Mouse (Mus musculus): ENCODE data around the gene Agr2. TPM values are rescaled to one million over a fixed set of nuclear protein-coding genes. Genes with fewer than 3 reads are reported as not detected.

Agr2 gene
- polyA plus RNA-seq, 1 experiment from 2014 or later: 1.5 TPM

GRCm38 (mm10) chr12:35994098-35994497 lies 1.4 kb downstream of the Agr2 start:
- H3K4me2 ChIP-seq: no peak overlapping the region
- H3K9ac ChIP-seq: no peak overlapping the region
- H3K9me3 ChIP-seq (replicated peaks): no peaks in the 10 kb centered on the region
- H3K27me3 ChIP-seq: no peaks in the 10 kb centered on the region
- no peaks in the 10 kb centered on the region for H3K4me1 ChIP-seq
- peak; percentile 28; the same call in 1 of the 2 replicates for ATAC-seq
- H3K4me3 ChIP-seq: no peak overlapping the region
- H3K27ac ChIP-seq: no peak overlapping the region
- no peaks in the 10 kb centered on the region for H3K36me3 ChIP-seq (ENCODE audit: poor library complexity, severe bottlenecking)

- Histone ChIP-seq H3K4me2 (no peak overlapping the region), H3K4me1 (no peaks in the 10 kb centered on the region), H3K9ac (no peak overlapping the region), H3K9me3 (replicated peaks) (no peaks in the 10 kb centered on the region), H3K36me3 (ENCODE audit: poor library complexity, severe bottlenecking) (no peaks in the 10 kb centered on the region), H3K27ac (no peak overlapping the region), H3K4me3 (no peak overlapping the region), H3K27me3 (no peaks in the 10 kb centered on the region)
- WGBS: 26% methylated on average over 5 of the region's 5 CpGs
- ATAC-seq: peak; percentile 48; the same call in 1 of the 2 replicates
Observed at GRCm38 (mm10) chr12:35995799-35996198, 3.1 kb downstream of the Agr2 start.

GRCm38 (mm10) chr12:36004714-36005113 lies 12.0 kb downstream of the Agr2 start:
- no peaks in the 10 kb centered on the region for H3K9me3 ChIP-seq (replicated peaks)
- no peak overlapping the region for H3K27ac ChIP-seq
- H3K27me3 ChIP-seq: no peaks in the 10 kb centered on the region
- 79% methylated on average over 4 of the region's 4 CpGs for whole genome bisulfite sequencing
- ATAC-seq: no peak
- H3K4me1 ChIP-seq: peaks cover 4% of the 10 kb centered on the region; the same call in 1 of the 2 replicates
- no peak overlapping the region for H3K4me2 ChIP-seq
- no peak overlapping the region for H3K4me3 ChIP-seq
- no peaks in the 10 kb centered on the region for H3K36me3 ChIP-seq (ENCODE audit: poor library complexity, severe bottlenecking)
- no peak overlapping the region for H3K9ac ChIP-seq

GRCm38 (mm10) chr12:36007581-36007980 lies 14.9 kb downstream of the Agr2 start:
- H3K9ac ChIP-seq: no peak overlapping the region
- WGBS: 88% methylated on average over 2 of the region's 2 CpGs
- no peaks in the 10 kb centered on the region for H3K4me1 ChIP-seq
- H3K4me2 ChIP-seq: no peak overlapping the region
- no peak overlapping the region for H3K4me3 ChIP-seq
- H3K27ac ChIP-seq: no peak overlapping the region
- no peaks in the 10 kb centered on the region for H3K36me3 ChIP-seq (ENCODE audit: poor library complexity, severe bottlenecking)
- H3K27me3 ChIP-seq: no peaks in the 10 kb centered on the region
- no peak for ATAC-seq
- no peaks in the 10 kb centered on the region for H3K9me3 ChIP-seq (replicated peaks)

GRCm38 (mm10) chr12:36008364-36009047 lies 15.8 kb downstream of the Agr2 start:
- H3K27me3 ChIP-seq: no peaks in the 10 kb centered on the region
- H3K4me2 ChIP-seq: no peak overlapping the region
- H3K27ac ChIP-seq: no peak overlapping the region
- H3K4me3 ChIP-seq: no peak overlapping the region
- H3K9me3 ChIP-seq (replicated peaks): no peaks in the 10 kb centered on the region
- no peak for ATAC-seq
- no peak overlapping the region for H3K9ac ChIP-seq
- H3K36me3 ChIP-seq (ENCODE audit: poor library complexity, severe bottlenecking): no peaks in the 10 kb centered on the region; the same call in 1 of the 2 replicates
- no peaks in the 10 kb centered on the region for H3K4me1 ChIP-seq
- 84% methylated on average over 6 of the region's 6 CpGs for WGBS

- no peaks in the 10 kb centered on the region for H3K9me3 ChIP-seq (replicated peaks)
- H3K4me3 ChIP-seq: no peak overlapping the region
- no peaks in the 10 kb centered on the region for H3K27me3 ChIP-seq
- no peak for ATAC-seq
- H3K27ac ChIP-seq: no peak overlapping the region
- H3K36me3 ChIP-seq (ENCODE audit: poor library complexity, severe bottlenecking): peaks cover 33% of the 10 kb centered on the region
- WGBS: 83% methylated on average over 7 of the region's 7 CpGs
- no peaks in the 10 kb centered on the region for H3K4me1 ChIP-seq
- no peak overlapping the region for H3K4me2 ChIP-seq
- no peak overlapping the region for H3K9ac ChIP-seq
Observed at GRCm38 (mm10) chr12:36013216-36013910, 20.7 kb downstream of the Agr2 start.

GRCm38 (mm10) chr12:36017791-36018190 lies 25.1 kb downstream of the Agr2 start:
- WGBS: 88% methylated on average over 2 of the region's 2 CpGs
- Histone ChIP-seq H3K36me3 (ENCODE audit: poor library complexity, severe bottlenecking) (peaks cover 60% of the 10 kb centered on the region), H3K4me1 (no peaks in the 10 kb centered on the region), H3K27me3 (no peaks in the 10 kb centered on the region), H3K9me3 (replicated peaks) (no peaks in the 10 kb centered on the region), H3K27ac (no peak overlapping the region), H3K4me3 (no peak overlapping the region), H3K4me2 (no peak overlapping the region), H3K9ac (no peak overlapping the region)
- ATAC-seq: no peak

GRCm38 (mm10) chr12:36019572-36019971 lies 26.9 kb downstream of the Agr2 start:
- peaks cover 59% of the 10 kb centered on the region for H3K36me3 ChIP-seq (ENCODE audit: poor library complexity, severe bottlenecking)
- WGBS: 93% methylated on average over 4 of the region's 4 CpGs
- ATAC-seq: no peak

GRCm38 (mm10) chr12:36020081-36020480 lies 27.4 kb downstream of the Agr2 start:
- WGBS: 92% methylated on average over 3 of the region's 3 CpGs
- Histone ChIP-seq H3K9ac (no peak overlapping the region), H3K27me3 (no peaks in the 10 kb centered on the region), H3K4me2 (no peak overlapping the region), H3K36me3 (ENCODE audit: poor library complexity, severe bottlenecking) (peaks cover 54% of the 10 kb centered on the region), H3K4me1 (no peaks in the 10 kb centered on the region), H3K9me3 (replicated peaks) (no peaks in the 10 kb centered on the region), H3K27ac (no peak overlapping the region), H3K4me3 (no peak overlapping the region)
- ATAC-seq: no peak

More at GRCm38 (mm10) chr12:36019572-36019971, 26.9 kb downstream of the Agr2 start:
- Histone ChIP-seq H3K4me1 (no peaks in the 10 kb centered on the region), H3K9me3 (replicated peaks) (no peaks in the 10 kb centered on the region), H3K27ac (no peak overlapping the region), H3K4me2 (no peak overlapping the region), H3K27me3 (no peaks in the 10 kb centered on the region), H3K4me3 (no peak overlapping the region), H3K9ac (no peak overlapping the region)

GRCm38 (mm10) chr12:36020710-36021109 lies 28.0 kb downstream of the Agr2 start:
- H3K4me2 ChIP-seq: no peak overlapping the region
- H3K9ac ChIP-seq: no peak overlapping the region
- no peaks in the 10 kb centered on the region for H3K27me3 ChIP-seq
- no peak overlapping the region for H3K27ac ChIP-seq
- no peak for ATAC-seq
- no peaks in the 10 kb centered on the region for H3K4me1 ChIP-seq
- H3K9me3 ChIP-seq (replicated peaks): no peaks in the 10 kb centered on the region
- H3K4me3 ChIP-seq: no peak overlapping the region
- peaks cover 47% of the 10 kb centered on the region for H3K36me3 ChIP-seq (ENCODE audit: poor library complexity, severe bottlenecking)
- WGBS: 74% methylated on average over 2 of the region's 2 CpGs

- no peak overlapping the region for H3K27ac ChIP-seq
- no peaks in the 10 kb centered on the region for H3K4me1 ChIP-seq
- H3K36me3 ChIP-seq (ENCODE audit: poor library complexity, severe bottlenecking): peaks cover 2% of the 10 kb centered on the region; the same call in 1 of the 2 replicates
- no peak overlapping the region for H3K4me2 ChIP-seq
- H3K27me3 ChIP-seq: no peaks in the 10 kb centered on the region
- WGBS: 93% methylated on average over 4 of the region's 4 CpGs
- H3K4me3 ChIP-seq: no peak overlapping the region
- no peaks in the 10 kb centered on the region for H3K9me3 ChIP-seq (replicated peaks)
- H3K9ac ChIP-seq: no peak overlapping the region
- no peak for ATAC-seq
Observed at GRCm38 (mm10) chr12:36026126-36026525, 33.4 kb downstream of the Agr2 start.

GRCm38 (mm10) chr12:36027171-36027570 lies 34.5 kb downstream of the Agr2 start:
- no peak for ATAC-seq
- 86% methylated on average over 2 of the region's 2 CpGs for WGBS

More at GRCm38 (mm10) chr12:36027171-36027570, 34.5 kb downstream of the Agr2 start:
- Histone ChIP-seq H3K36me3 (ENCODE audit: poor library complexity, severe bottlenecking) (no peaks in the 10 kb centered on the region; the same call in 1 of the 2 replicates), H3K4me1 (no peaks in the 10 kb centered on the region), H3K4me3 (no peak overlapping the region), H3K9ac (no peak overlapping the region), H3K4me2 (no peak overlapping the region), H3K27ac (no peak overlapping the region), H3K9me3 (replicated peaks) (no peaks in the 10 kb centered on the region), H3K27me3 (no peaks in the 10 kb centered on the region)
